Mouse (Mus musculus): Measurements from ENCODE around the gene Gm609.

DNA sequence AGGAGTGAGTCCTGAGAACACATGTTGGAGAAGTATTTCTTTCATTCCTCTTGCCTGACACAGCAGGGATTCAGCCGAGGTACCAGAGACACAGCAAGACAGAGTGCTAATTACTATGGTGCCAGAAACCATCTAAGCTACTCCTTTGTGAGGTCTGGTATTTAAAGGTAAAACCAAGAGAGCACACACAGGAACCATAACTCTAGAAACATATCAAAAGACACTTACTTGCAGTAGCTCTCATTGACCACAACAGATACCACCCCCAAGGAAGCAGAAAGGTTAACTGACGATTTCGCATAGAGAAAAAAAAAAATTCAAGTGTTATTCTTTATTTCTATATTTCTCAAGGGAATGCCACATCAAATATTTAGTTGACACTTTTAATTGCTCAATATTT, 111.0 kb downstream of the Gm609 start:
- TF ChIP-seq CTCF (IDR thresholded peaks at IDR 0.05; ENCODE audit: extremely low read depth, insufficient read length, insufficient replicate concordance, low read depth, low read length) (no peak), POLR2A (IDR thresholded peaks at IDR 0.05; ENCODE audit: low read depth, low read length) (no peak)
